Mouse (Mus musculus) hindbrain, embryonic 12.5 days (tissue): ENCODE results near the gene Cox8b. TPM values are rescaled to one million over a fixed set of nuclear protein-coding genes. Genes with fewer than 3 reads are reported as not detected.

Experiments used
- ATAC-seq: fragments of 200-750 bp; cut with Nextera tagmentation; 2 replicates; pipeline ENCODE4 v1.8.0; 2017; ENCODE audit warnings: moderate TSS enrichment; ENCODE audit not compliant: low FRiP score
- H3K27ac ChIP-seq: fragments of 300-500 bp; sonication (generic); 2 replicates; pipeline ENCODE4 v1.5.1; 2016; ENCODE audit warnings: mild to moderate bottlenecking
- H3K27me3 ChIP-seq: fragments of 300-500 bp; sonication (generic); 2 replicates; pipeline ENCODE4 v1.6.1; 2016; ENCODE audit warnings: mild to moderate bottlenecking
- H3K36me3 ChIP-seq: fragments of 300-500 bp; sonication (generic); 2 replicates; pipeline ENCODE4 v1.6.1; 2016; ENCODE audit warnings: mild to moderate bottlenecking
- H3K4me1 ChIP-seq: fragments of 300-500 bp; sonication (generic); 2 replicates; pipeline ENCODE4 v1.6.1; 2016
- H3K4me2 ChIP-seq: fragments of 300-500 bp; sonication (generic); replicated peaks from 2 replicates; pipeline ENCODE4 v1.6.1; 2016; ENCODE audit warnings: mild to moderate bottlenecking
- H3K4me3 ChIP-seq: fragments of 300-500 bp; sonication (generic); 2 replicates; pipeline ENCODE4 v1.5.1; 2016; ENCODE audit warnings: mild to moderate bottlenecking
- H3K9ac ChIP-seq: fragments of 300-500 bp; sonication (generic); 2 replicates; pipeline ENCODE4 v1.6.1; 2016; ENCODE audit warnings: mild to moderate bottlenecking, moderate library complexity
- H3K9me3 ChIP-seq: fragments of 300-500 bp; sonication (generic); replicated peaks from 2 replicates; pipeline ENCODE4 v1.6.1; 2016; ENCODE audit warnings: mild to moderate bottlenecking
- whole genome bisulfite sequencing: fragments of 180-500 bp; shearing (Covaris S2); methylation state at CpG from one replicate; pipeline ENCODE4 v1.1.7; 2016; 5-methylcytosine and 5-hydroxymethylcytosine counted together
- polyA plus RNA-seq: library from polyadenylated mRNA; unstranded; fragments of >200 nt; fragmentation: Nextera tagmentation; extraction: Ambion mirVana; gene quantifications from 2 replicates; pipeline ENCODE4 v1.2.1, GENCODE M21; 2016

Gene Cox8b
- polyA plus RNA-seq, 1 experiment from 2014 or later, result not detected

DNA sequence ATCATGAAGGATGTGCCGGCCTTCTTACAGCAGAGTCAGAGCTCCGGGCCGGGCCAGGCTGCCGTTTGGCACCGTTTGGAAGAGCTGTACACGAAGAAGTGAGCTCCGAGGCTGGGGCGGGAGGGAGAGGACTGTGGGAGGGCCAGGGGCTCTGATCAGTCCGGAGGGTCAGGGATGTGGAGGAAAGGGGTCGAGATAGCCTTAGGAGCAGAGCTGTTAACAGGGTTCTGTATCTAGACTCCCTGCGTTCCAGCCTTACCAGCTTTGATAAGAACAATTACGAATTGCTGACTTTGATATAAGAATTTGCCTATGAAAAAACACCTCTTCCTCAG is 17.8 kb downstream of the Cox8b start:
- under 1% methylated on average over 12 of the region's 12 CpGs for WGBS
- H3K27ac ChIP-seq, result peak overlapping the region; percentile 79; the same call in 1 of the 2 replicates
- H3K4me1 ChIP-seq, result peaks cover 16% of the 10 kb centered on the region
- ATAC-seq, result peak; percentile 76
- peak overlapping the region; percentile 76 for H3K4me3 ChIP-seq
- no peaks in the 10 kb centered on the region for H3K9me3 ChIP-seq
- peak overlapping the region; percentile 84 for H3K9ac ChIP-seq
- H3K4me2 ChIP-seq, result peak overlapping the region; percentile 69
- peaks cover 24% of the 10 kb centered on the region for H3K36me3 ChIP-seq
- no peaks in the 10 kb centered on the region for H3K27me3 ChIP-seq

DNA sequence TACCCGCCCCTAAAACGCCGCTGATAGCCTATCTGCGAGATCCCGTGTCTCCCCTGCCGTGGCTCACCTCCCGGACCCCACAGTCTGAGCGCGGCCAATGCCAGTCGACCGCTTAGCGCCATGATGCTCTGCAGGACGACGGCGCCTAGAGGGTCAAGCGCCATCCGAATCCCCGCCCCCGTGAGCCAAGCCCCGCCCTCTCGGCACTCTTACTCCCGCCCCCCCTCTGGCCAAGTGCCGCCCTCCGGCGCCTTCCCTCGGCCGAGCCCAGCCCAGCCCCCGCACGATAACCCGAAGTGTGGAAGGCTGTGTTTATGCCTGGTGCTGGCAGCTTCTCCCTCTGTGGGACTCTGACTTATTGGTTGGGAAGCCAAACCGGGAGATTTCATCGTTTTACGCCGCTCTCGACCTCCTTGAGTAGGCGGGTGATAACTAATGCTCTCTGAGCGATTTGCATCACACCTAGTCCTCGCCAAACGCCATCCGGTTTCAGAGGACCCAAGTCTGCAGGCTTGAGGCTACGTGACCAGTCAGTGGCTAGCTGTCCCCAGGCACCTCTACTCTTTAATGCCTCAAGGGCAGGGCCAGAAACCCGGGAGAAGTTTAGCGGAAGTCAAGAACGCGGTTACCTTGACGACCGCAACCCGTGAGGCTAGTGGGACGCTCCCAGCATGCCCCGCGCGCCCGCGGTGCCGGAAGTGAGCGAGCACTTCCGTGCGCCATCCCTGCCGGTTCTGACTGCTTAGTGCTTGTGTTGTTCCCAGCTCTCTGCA is 18.4 kb downstream of the Cox8b start, which contains the start of the genes Psmd13 and Sirt3:
Gene Psmd13, plus strand, starts transcription at position 273 of the 773 bp plus-strand sequence.
Gene Sirt3, minus strand, starts transcription at position 614 of the 773 bp plus-strand sequence.
- WGBS, result under 1% methylated on average over 59 of the region's 59 CpGs
- Histone ChIP-seq H3K4me1 (peaks cover 16% of the 10 kb centered on the region), H3K27me3 (no peaks in the 10 kb centered on the region), H3K36me3 (peaks cover 20% of the 10 kb centered on the region), H3K4me3 (peak within 1 kb of the TSS; percentile 76), H3K9ac (peak within 1 kb of the TSS; percentile 84), H3K9me3 (no peaks in the 10 kb centered on the region), H3K27ac (peak within 1 kb of the TSS; percentile 79), H3K4me2 (peak within 1 kb of the TSS; percentile 69)
- ATAC-seq, result peak; percentile 96

DNA sequence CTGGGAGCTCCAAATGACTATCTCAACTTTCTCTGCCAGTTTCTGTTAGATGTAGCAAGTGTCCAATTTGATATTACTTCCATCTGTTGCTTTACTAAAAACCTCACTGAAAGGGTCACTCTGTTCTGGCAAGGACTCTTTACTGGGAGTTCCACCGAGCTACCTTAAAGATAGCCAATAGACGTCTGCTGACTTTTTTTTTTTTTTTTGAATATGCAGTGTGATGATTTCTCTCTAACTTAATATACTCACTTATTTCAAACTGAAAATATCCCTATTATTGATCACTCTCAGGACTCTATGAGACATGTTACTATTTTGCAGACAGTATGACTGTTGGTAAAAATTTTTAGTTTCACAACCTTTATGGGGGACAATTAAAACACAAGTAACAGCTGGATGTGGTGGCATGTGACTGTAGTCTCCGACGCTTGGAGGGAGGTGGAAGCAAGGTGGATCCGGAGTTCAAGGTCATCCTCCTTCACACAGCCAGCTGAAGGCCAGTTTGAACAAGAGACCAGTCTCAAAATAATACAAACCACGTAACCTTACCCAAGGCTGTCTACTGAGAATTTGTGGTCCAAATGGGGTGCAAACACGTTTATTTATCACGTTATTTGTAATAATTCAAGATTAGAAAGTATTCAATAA is 19.3 kb downstream of the Cox8b start:
- Histone ChIP-seq H3K4me3 (peak overlapping the region; percentile 76), H3K4me1 (peaks cover 16% of the 10 kb centered on the region), H3K4me2 (peak overlapping the region; percentile 69), H3K9me3 (no peaks in the 10 kb centered on the region), H3K27ac (no peak overlapping the region), H3K9ac (peak overlapping the region; percentile 84), H3K36me3 (peaks cover 12% of the 10 kb centered on the region; the same call in 1 of the 2 replicates), H3K27me3 (no peaks in the 10 kb centered on the region)
- ATAC-seq, result no peak
- WGBS, result 27% methylated on average over 8 of the region's 8 CpGs

DNA sequence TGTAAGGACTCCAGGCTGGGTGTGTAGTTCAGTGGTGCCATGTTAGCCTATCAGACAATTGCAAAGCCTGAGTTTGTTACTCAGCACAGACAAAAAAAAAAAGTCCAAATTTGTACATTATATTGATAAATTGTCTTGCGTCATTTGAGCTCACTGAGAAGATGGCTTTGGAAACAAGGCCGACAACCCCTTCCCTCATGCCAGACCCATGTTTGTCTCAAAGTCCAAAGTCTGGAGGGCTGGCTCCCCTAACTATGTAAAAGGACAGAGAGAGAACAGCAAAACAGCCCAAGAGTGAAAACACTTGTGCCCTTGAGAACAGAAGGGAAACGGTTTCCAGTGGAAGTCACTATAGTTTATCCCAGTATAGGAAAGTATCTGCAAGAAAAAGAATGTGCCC is 19.8 kb downstream of the Cox8b start:
- no peaks in the 10 kb centered on the region for H3K9me3 ChIP-seq
- no peak for ATAC-seq
- no peak overlapping the region for H3K4me3 ChIP-seq
- H3K27me3 ChIP-seq, result no peaks in the 10 kb centered on the region
- peaks cover 16% of the 10 kb centered on the region for H3K4me1 ChIP-seq
- WGBS, result 89% methylated on average over 3 of the region's 3 CpGs
- 0 out of 2 replicates have a peak, but pooled peaks cover 7% of the 10 kb centered on the region for H3K36me3 ChIP-seq
- no peak overlapping the region for H3K9ac ChIP-seq
- H3K27ac ChIP-seq, result no peak overlapping the region
- no peak overlapping the region for H3K4me2 ChIP-seq

DNA sequence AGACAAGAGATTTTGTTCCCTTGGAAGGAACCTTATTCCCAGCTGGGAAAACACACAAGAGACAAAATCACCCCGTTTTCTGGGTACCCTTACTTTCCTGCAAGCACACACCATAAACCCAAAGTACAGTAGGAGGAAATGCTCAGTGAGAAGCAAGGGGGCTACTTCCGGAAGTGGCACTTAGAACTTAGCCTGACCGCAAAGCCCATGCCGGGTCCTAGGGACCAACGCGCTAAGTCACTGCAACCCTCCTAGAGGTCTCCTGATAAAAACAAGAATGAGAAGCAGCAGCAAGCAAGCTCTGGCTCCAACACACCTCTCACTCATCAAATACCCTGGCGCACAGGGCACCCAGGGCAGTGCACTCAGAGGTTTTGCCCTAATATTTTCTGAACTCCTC is 20.9 kb downstream of the Cox8b start:
- no peak overlapping the region for H3K4me3 ChIP-seq
- H3K27me3 ChIP-seq, result no peaks in the 10 kb centered on the region
- peaks cover 11% of the 10 kb centered on the region; the same call in 1 of the 2 replicates for H3K36me3 ChIP-seq
- ATAC-seq, result no peak
- no peaks in the 10 kb centered on the region for H3K9me3 ChIP-seq
- H3K9ac ChIP-seq, result no peak overlapping the region
- WGBS, result 91% methylated on average over 7 of the region's 7 CpGs
- no peak overlapping the region for H3K27ac ChIP-seq
- peaks cover 16% of the 10 kb centered on the region for H3K4me1 ChIP-seq
- no peak overlapping the region for H3K4me2 ChIP-seq

DNA sequence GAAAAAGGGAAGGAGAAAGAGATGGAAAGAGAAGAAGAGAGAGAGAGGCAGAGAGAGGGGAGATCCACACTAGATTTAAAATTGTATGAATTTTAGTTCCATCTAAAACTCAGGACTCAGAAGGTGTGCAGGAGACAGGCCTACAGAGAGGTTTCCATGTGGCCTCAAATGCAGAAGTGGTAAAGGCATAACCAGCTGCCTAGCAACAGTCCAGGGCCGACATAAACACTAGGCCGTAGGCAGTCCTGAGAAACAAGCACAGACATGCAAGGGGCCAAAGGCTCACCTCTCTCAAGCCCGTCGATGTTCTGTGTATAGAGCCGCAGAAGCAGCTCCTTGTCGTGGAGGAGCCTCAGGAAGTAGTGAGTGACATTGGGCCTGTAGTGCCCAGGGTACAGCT is 22.9 kb downstream of the Cox8b start:
- Histone ChIP-seq H3K27ac (no peak overlapping the region), H3K9me3 (no peaks in the 10 kb centered on the region), H3K4me3 (no peak overlapping the region), H3K4me1 (peaks cover 6% of the 10 kb centered on the region), H3K36me3 (peaks cover 18% of the 10 kb centered on the region), H3K27me3 (no peaks in the 10 kb centered on the region), H3K4me2 (no peak overlapping the region), H3K9ac (no peak overlapping the region)
- no peak for ATAC-seq
- WGBS, result 83% methylated on average over 6 of the region's 6 CpGs

DNA sequence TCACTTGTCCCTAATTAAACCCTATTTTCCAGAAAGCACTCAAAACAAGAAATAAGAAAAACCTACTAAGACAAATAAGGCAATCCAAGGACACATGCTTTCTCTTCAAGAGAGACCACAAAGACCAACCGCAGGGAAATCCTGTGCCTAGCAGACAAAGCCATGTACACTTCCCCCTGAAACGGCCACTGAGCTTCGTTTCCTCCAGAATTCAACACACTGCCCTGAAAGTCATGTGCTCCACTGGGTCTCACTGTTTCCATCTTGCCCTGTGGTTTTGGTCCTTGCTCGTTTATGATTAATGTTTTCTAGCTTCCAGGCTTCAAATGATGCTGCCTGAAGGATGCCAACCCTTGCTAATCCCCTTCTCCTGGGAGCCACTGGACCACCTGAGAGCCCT is 26.0 kb downstream of the Cox8b start:
- ATAC-seq, result no peak
- WGBS, result 95% methylated on average over 4 of the region's 4 CpGs
- peaks cover 24% of the 10 kb centered on the region for H3K36me3 ChIP-seq
- no peak overlapping the region for H3K9ac ChIP-seq
- H3K4me2 ChIP-seq, result no peak overlapping the region
- no peaks in the 10 kb centered on the region for H3K27me3 ChIP-seq
- no peak overlapping the region for H3K27ac ChIP-seq
- H3K4me1 ChIP-seq, result no peaks in the 10 kb centered on the region
- H3K9me3 ChIP-seq, result no peaks in the 10 kb centered on the region
- no peak overlapping the region for H3K4me3 ChIP-seq

DNA sequence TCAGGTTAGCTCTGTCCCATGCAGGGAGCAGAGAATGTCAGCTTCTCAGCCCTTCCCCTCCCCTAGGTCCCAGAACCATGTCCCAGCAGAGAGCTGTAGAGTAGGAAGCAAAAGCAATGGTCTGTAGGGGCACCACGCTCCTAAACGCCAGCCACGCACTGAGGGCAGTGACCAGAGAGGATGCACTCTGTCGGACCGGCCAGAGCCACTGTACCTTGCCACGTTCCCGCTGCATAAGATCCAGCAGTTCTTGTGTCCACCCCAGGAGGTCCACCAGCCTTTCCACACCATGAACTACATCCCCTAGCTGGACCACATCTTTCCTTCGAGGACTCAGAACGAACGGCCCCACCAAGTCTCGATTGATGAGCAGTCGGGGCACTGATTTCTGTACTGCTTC is 35.5 kb downstream of the Cox8b start:
- WGBS, result 90% methylated on average over 12 of the region's 12 CpGs
- H3K4me3 ChIP-seq, result no peak overlapping the region
- no peak overlapping the region for H3K9ac ChIP-seq
- H3K4me1 ChIP-seq, result peaks cover under 1% of the 10 kb centered on the region; the same call in 1 of the 2 replicates
- peaks cover 61% of the 10 kb centered on the region for H3K36me3 ChIP-seq
- no peak for ATAC-seq
- H3K27ac ChIP-seq, result no peak overlapping the region
- H3K4me2 ChIP-seq, result no peak overlapping the region
- H3K9me3 ChIP-seq, result no peaks in the 10 kb centered on the region
- H3K27me3 ChIP-seq, result no peaks in the 10 kb centered on the region

DNA sequence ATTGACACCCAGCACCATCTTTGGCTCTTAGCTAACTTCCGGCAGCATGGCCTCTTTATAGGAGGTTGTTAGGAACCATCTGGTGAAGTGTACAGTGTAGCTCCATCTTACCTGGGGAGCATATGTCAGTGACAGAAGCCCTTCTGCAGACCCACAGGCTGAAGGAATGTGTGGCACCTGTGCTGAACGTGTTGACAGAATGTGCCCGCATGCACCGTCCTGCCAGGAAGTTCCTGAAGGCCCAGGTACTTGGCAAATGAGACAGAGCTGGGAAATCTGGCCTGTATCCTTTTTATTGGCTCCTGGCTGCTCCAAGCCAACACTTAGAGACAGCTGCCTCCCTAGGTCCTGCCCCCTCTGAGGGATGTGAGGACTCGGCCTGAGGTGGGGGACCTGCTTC is 39.5 kb downstream of the Cox8b start:
- H3K4me3 ChIP-seq, result no peak overlapping the region
- ATAC-seq, result no peak
- H3K9ac ChIP-seq, result no peak overlapping the region
- no peaks in the 10 kb centered on the region for H3K27me3 ChIP-seq
- 92% methylated on average over 5 of the region's 5 CpGs for WGBS
- H3K4me2 ChIP-seq, result no peak overlapping the region
- peaks cover 22% of the 10 kb centered on the region for H3K4me1 ChIP-seq
- peaks cover 63% of the 10 kb centered on the region for H3K36me3 ChIP-seq
- no peak overlapping the region for H3K27ac ChIP-seq
- no peaks in the 10 kb centered on the region for H3K9me3 ChIP-seq

DNA sequence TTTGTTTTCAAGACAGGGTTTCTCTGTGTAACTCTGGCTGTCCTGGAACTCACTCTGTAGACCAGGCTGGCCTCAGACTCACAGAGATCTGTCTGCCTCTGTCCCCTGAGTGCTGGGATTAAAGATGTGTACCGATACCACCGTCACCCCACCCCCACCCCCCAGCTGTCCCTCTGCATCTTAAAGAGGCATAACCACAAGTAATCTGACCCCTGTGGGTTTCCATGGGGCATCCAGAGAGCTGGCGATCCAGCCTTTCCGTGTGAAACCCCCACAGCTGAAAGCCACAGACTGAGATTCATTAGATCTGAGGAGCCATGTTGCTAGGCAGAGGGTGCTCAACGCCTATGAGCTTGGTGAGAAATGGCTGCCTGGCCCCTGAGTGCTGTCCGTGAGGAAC is 40.2 kb downstream of the Cox8b start:
- 68% methylated on average over 6 of the region's 6 CpGs for WGBS
- ATAC-seq, result no peak
- Histone ChIP-seq H3K4me1 (peaks cover 29% of the 10 kb centered on the region), H3K9ac (no peak overlapping the region), H3K4me2 (no peak overlapping the region), H3K4me3 (no peak overlapping the region), H3K27me3 (no peaks in the 10 kb centered on the region), H3K27ac (no peak overlapping the region), H3K36me3 (peaks cover 63% of the 10 kb centered on the region), H3K9me3 (no peaks in the 10 kb centered on the region)

DNA sequence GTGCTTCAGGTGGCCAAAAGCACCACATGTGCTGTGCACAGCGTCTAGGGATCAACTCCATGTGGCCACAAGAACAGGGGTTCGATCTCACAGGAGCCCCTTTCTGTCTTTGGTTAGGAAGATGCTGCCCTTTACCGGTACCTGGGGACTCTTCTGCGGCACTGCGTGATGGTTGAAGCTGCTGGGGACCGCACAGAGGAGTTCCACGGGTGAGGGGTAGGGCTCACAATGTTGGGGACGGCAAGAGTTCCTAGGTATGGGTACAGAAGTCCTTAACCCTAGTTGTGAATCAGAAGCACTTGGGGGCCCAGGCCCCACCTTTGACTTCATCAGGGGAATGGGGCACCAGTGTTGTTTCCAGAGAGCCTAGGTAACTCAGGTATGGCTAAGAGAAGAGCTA is 41.5 kb downstream of the Cox8b start:
- H3K9ac ChIP-seq, result peak overlapping the region; percentile 95
- H3K27ac ChIP-seq, result no peak overlapping the region
- no peaks in the 10 kb centered on the region for H3K27me3 ChIP-seq
- no peak for ATAC-seq
- peak overlapping the region; percentile 75 for H3K4me3 ChIP-seq
- 96% methylated on average over 8 of the region's 8 CpGs for WGBS
- H3K4me2 ChIP-seq, result peak overlapping the region; percentile 99
- H3K4me1 ChIP-seq, result peaks cover 31% of the 10 kb centered on the region
- H3K9me3 ChIP-seq, result no peaks in the 10 kb centered on the region
- H3K36me3 ChIP-seq, result peaks cover 63% of the 10 kb centered on the region

DNA sequence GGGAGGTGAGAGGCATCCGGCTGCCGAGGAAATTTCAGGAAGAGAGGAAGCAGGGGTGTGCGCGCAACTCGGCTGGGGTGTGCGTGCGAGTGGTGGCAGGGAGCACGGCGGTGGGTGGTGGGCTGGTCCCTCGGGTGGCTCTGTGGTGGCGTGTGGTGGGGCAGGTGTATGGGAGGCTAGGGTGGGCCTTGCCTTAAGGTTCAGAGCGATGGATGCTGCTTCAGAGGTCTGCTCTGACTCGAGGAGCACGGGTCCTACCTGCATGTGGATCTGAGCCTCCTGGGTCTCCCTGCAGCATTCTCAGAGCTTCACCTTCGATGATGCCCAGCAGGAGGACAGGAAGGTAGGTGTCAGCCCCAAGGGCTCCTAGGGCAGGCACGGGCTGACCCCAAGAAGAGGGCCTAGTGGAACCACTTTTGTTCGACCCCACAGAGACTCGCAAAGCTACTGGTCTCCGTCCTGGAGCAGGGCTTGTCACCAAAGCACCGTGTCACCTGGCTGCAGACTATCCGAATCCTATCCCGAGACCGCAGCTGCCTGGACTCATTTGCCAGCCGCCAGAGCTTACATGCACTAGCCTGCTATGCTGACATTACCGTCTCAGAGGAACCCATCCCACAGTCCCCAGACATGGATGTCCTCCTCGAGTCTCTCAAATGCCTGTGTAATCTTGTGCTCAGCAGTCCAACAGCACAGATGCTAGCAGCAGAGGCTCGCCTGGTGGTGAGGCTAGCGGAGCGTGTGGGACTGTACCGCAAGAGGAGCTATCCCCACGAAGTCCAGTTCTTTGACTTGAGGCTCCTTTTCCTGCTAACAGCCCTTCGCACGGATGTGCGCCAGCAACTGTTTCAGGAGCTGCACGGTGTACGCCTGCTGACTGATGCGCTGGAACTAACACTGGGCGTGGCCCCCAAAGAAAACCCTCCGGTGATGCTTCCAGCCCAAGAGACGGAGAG is 42.4 kb downstream of the Cox8b start, which contains the start of gene Bet1l:
Gene Bet1l, minus strand, starts transcription at position 28 of the 956 bp plus-strand sequence.
- H3K36me3 ChIP-seq, result peaks cover 63% of the 10 kb centered on the region
- H3K4me3 ChIP-seq, result peak within 1 kb of the TSS; percentile 75
- H3K27me3 ChIP-seq, result no peaks in the 10 kb centered on the region
- H3K27ac ChIP-seq, result peak within 1 kb of the TSS; percentile 90
- H3K9me3 ChIP-seq, result no peaks in the 10 kb centered on the region
- H3K9ac ChIP-seq, result peak within 1 kb of the TSS; percentile 95
- WGBS, result 37% methylated on average over 40 of the region's 40 CpGs
- peaks cover 31% of the 10 kb centered on the region for H3K4me1 ChIP-seq
- peak; percentile 62 for ATAC-seq
- peak within 1 kb of the TSS; percentile 99 for H3K4me2 ChIP-seq
